In the genomic region with DNA sequence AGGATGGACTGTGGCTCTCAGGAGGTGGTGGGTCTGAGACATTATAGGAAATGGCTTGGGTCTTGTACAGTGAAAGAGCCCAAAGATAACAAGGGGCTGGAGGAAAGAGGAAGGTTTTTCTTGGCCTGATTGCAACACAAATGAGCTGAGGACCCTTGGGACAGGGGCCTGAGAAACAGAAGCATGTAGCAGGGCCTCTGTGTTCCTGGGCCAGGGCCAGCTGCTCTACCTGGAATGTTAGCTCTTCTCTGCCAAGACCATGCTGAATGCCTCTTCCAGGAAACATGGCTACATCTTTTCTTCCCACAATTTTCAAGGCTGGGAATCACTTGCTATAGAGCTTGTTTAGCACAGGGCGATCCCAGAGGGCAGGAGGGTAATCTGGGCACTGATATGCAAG, we compare ENCODE assay signal across 27 mouse cellular contexts.
"Had no signal": no experiment of that assay in that cellular context is flagged by ENCODE, and none has a peak within 500 bp of the region (broad histone marks: within the 10 kb centered on the region; RNA-seq: fewer than 3 reads in every experiment).

No protein-coding gene starts in this region.

- H3K27me3 ChIP-seq: heart, embryonic 15.5 days; hindbrain, embryonic 13.5 days; hindbrain, embryonic 15.5 days; kidney, embryonic 15.5 days; limb, embryonic 15.5 days; liver, embryonic 12.5 days had no signal

- H3K4me2 ChIP-seq: heart, embryonic 11.5 days; heart, embryonic 13.5 days; heart, embryonic 15.5 days; hindbrain, embryonic 13.5 days; hindbrain, embryonic 15.5 days; kidney, embryonic 15.5 days; limb, embryonic 12.5 days; limb, embryonic 15.5 days; liver, embryonic 12.5 days had no signal

- H3K9me3 ChIP-seq: heart, embryonic 13.5 days; heart, embryonic 15.5 days; hindbrain, embryonic 13.5 days; hindbrain, embryonic 15.5 days; kidney, embryonic 15.5 days; limb, embryonic 12.5 days; limb, embryonic 15.5 days had no signal

- DNase-seq: gastrocnemius, postnatal 14 days; gastrocnemius, postnatal 36 days; heart, adult 11 months; heart, adult 2 months; heart, postnatal 14 days; heart, postnatal 36 days; kidney, adult 11 months; kidney, adult 2 months; kidney, adult 9 months; kidney, postnatal 14 days; kidney, postnatal 36 days; layer of hippocampus, adult 9-11 months; layer of hippocampus, postnatal 36 days; left cerebral cortex, postnatal 4 days had no signal

- H3K4me3 ChIP-seq: heart, adult 2 months; heart, embryonic 13.5 days; heart, embryonic 15.5 days; hindbrain, embryonic 13.5 days; hindbrain, embryonic 15.5 days; kidney, embryonic 15.5 days; limb, embryonic 12.5 days; limb, embryonic 15.5 days; liver, embryonic 12.5 days had no signal

- ATAC-seq: hindbrain, postnatal 0 days; intestine, embryonic 16.5 days; liver, embryonic 12.5 days had no signal

- H3K27ac ChIP-seq: heart, adult 2 months; heart, embryonic 13.5 days; heart, embryonic 15.5 days; hindbrain, embryonic 13.5 days; hindbrain, embryonic 15.5 days; hindbrain, postnatal 0 days; kidney, embryonic 15.5 days; kidney, postnatal 0 days; limb, embryonic 12.5 days; limb, embryonic 15.5 days; liver, embryonic 12.5 days; liver, embryonic 14.5 days had no signal

- H3K4me1 ChIP-seq: heart, embryonic 13.5 days; heart, embryonic 15.5 days; kidney, embryonic 15.5 days; limb, embryonic 12.5 days; limb, embryonic 15.5 days; liver, embryonic 12.5 days had no signal

- H3K36me3 ChIP-seq: heart, embryonic 13.5 days; heart, embryonic 15.5 days; hindbrain, embryonic 13.5 days; hindbrain, embryonic 15.5 days; kidney, embryonic 15.5 days; limb, embryonic 12.5 days; limb, embryonic 15.5 days; liver, embryonic 12.5 days had no signal

- H3K9ac ChIP-seq: heart, embryonic 13.5 days; heart, embryonic 15.5 days; hindbrain, embryonic 13.5 days; hindbrain, embryonic 15.5 days; kidney, embryonic 15.5 days; limb, embryonic 12.5 days; limb, embryonic 15.5 days; liver, embryonic 12.5 days; liver, embryonic 14.5 days had no signal
